Mouse (Mus musculus) embryonic facial prominence, embryonic 15.5 days (tissue): ENCODE results near the gene Olfr1474. TPM values are rescaled to one million over a fixed set of nuclear protein-coding genes. Genes with fewer than 3 reads are reported as not detected.
"Not testable (repeated sequence)": the region's sequence is repeated elsewhere in the genome, so short reads cannot be mapped to it uniquely, and the experiment has no call there.

Experiments
- ATAC-seq: fragments of 200-750 bp; cut with Nextera tagmentation; 2 replicates; pipeline ENCODE4 v1.8.0; 2017; ENCODE audit warnings: low read depth, moderate TSS enrichment; ENCODE audit not compliant: insufficient number of reproducible peaks, low FRiP score, low TSS enrichment
- H3K27ac ChIP-seq: fragments of 300-500 bp; sonication (generic); replicated peaks from 2 replicates; pipeline ENCODE4 v1.5.1; 2015; ENCODE audit warnings: mild to moderate bottlenecking, inconsistent platforms
- H3K27me3 ChIP-seq: fragments of 300-500 bp; sonication (generic); 2 replicates; pipeline ENCODE4 v1.6.1; 2015; ENCODE audit warnings: inconsistent platforms
- H3K36me3 ChIP-seq: fragments of 300-500 bp; sonication (generic); 2 replicates; pipeline ENCODE4 v1.6.1; 2015; ENCODE audit warnings: mild to moderate bottlenecking, inconsistent platforms
- H3K4me1 ChIP-seq: fragments of 300-500 bp; sonication (generic); 2 replicates; pipeline ENCODE4 v1.6.1; 2015; ENCODE audit warnings: inconsistent platforms
- H3K4me2 ChIP-seq: fragments of 300-500 bp; sonication (generic); replicated peaks from 2 replicates; pipeline ENCODE4 v1.6.1; 2015; ENCODE audit warnings: mild to moderate bottlenecking, inconsistent platforms
- H3K4me3 ChIP-seq: fragments of 300-500 bp; sonication (generic); replicated peaks from 2 replicates; pipeline ENCODE4 v1.5.1; 2015; ENCODE audit warnings: mild to moderate bottlenecking, inconsistent platforms
- H3K9ac ChIP-seq: fragments of 300-500 bp; sonication (generic); 2 replicates; pipeline ENCODE4 v1.6.1; 2015; ENCODE audit warnings: inconsistent platforms
- H3K9me3 ChIP-seq: fragments of 300-500 bp; sonication (generic); replicated peaks from 2 replicates; pipeline ENCODE4 v1.6.1; 2016; ENCODE audit warnings: inconsistent platforms
- WGBS: fragments of 180-500 bp; shearing (Covaris S2); methylation state at CpG from one replicate; pipeline ENCODE4 v1.1.7; 2015; 5-methylcytosine and 5-hydroxymethylcytosine counted together
- polyA plus RNA-seq: library from polyadenylated mRNA; unstranded; fragments of >200 nt; fragmentation: Nextera tagmentation; extraction: Ambion mirVana; gene quantifications from 2 replicates; pipeline ENCODE4 v1.2.1, GENCODE M21; 2015

Olfr1474 gene
- polyA plus RNA-seq, result not detected in 2 replicates

GRCm38 (mm10) chr19:13469265-13469664 lies at the start of gene Olfr1474:
Gene Olfr1474, plus strand, starts transcription at chr19:13469565.
- not testable (repeated sequence) for H3K4me2 ChIP-seq, H3K4me3 ChIP-seq, H3K9ac ChIP-seq, H3K9me3 ChIP-seq, H3K4me1 ChIP-seq, ATAC-seq, H3K27me3 ChIP-seq, H3K36me3 ChIP-seq, H3K27ac ChIP-seq
- WGBS, result 80% methylated on average over 4 of the region's 4 CpGs

DNA sequence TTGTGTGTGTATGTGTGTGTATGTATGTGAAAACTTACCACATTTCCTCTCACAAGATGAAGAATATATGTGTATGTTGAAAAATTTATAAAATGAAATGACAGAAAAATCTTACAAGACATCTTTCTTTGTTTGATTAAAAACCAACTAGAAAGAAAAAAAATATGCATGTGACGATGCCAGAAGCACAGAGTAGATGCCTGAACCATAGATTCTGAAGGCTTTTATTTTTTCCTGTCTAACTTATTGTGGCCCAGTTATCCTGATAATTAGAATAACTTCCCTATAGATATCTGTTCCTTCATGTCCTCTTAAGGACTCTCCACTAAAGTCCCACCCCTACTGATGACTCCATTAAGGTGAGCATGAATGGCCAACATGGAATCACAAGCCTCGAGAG lies 26.3 kb upstream of the Olfr1474 start, which contains the start of gene Olfr1471:
TSS of gene Olfr1471 (plus strand) at position 301 of the 400 bp plus-strand sequence.
- H3K4me2 ChIP-seq, H3K27ac ChIP-seq, H3K36me3 ChIP-seq, ATAC-seq, H3K27me3 ChIP-seq, H3K4me1 ChIP-seq, H3K4me3 ChIP-seq, H3K9me3 ChIP-seq, H3K9ac ChIP-seq: not testable (repeated sequence)
- 71% methylated on average over 2 of the region's 2 CpGs for WGBS

DNA sequence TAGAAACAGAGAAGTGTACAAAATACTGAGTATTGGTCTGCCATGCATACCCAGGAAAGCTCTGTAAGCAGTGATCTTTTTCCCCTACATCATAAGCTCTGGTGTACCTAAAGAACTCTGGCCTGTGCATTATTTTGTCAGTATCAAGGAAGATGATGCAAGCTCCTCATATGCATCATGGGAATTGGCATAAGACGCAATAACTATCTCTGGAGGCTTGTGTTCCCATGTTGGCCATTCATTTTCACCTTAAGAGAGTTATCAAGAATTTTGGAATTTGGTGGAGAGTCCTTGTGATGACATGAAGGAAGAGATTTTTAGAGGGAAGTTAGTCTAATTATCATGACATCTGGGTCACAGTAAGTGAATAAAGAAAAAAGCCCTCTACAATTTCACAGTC lies 13.4 kb upstream of the Olfr1474 start, which contains the start of gene Olfr1472:
TSS of gene Olfr1472 (minus strand) at position 101 of the 400 bp plus-strand sequence.
- H3K9ac ChIP-seq, result no peak within 1 kb of the TSS
- H3K27ac ChIP-seq, result no peak within 1 kb of the TSS
- H3K4me2 ChIP-seq, result no peak within 1 kb of the TSS
- no peak for ATAC-seq
- no peak within 1 kb of the TSS for H3K4me3 ChIP-seq
- 79% methylated on average over 1 of the region's 1 CpGs for WGBS
- H3K9me3 ChIP-seq, result no peaks in the 10 kb centered on the region
- no peaks in the 10 kb centered on the region for H3K36me3 ChIP-seq
- H3K27me3 ChIP-seq, result no peaks in the 10 kb centered on the region
- H3K4me1 ChIP-seq, result no peaks in the 10 kb centered on the region

- no peak for ATAC-seq
- H3K4me2 ChIP-seq, result no peak within 1 kb of the TSS
- H3K27me3 ChIP-seq, result no peaks in the 10 kb centered on the region
- H3K9ac ChIP-seq, result no peak within 1 kb of the TSS
- H3K4me1 ChIP-seq, result no peaks in the 10 kb centered on the region
- no peaks in the 10 kb centered on the region for H3K36me3 ChIP-seq
- no peak within 1 kb of the TSS for H3K27ac ChIP-seq
- no peaks in the 10 kb centered on the region for H3K9me3 ChIP-seq
- H3K4me3 ChIP-seq, result no peak within 1 kb of the TSS
These were observed 10.7 kb downstream of the Olfr1474 start, which contains the start of gene Olfr1475 for GRCm38 (mm10) chr19:13480096-13480495. Gene Olfr1475, minus strand, starts transcription at chr19:13480196.

DNA sequence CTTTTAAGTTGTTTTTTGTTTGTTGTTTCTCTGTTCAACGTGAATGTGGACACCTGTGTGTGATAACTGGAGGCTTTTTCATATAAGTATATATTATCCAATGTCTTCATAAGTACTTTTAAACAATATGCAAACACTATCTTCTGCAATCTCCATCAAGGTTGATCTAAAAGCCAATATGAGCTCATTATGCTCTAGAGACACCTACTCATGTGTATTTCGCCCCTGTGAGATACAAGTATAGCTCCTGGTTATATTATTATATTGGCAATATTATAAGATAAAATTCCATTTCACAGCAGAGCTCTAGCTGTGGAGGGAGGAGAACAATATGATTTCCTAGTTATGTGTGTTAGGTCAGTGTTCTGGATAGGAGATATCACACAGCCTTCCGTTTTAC lies 30.9 kb downstream of the Olfr1474 start, which contains the start of gene Olfr1477:
TSS of gene Olfr1477 (plus strand) at position 301 of the 400 bp plus-strand sequence.
- no peaks in the 10 kb centered on the region for H3K9me3 ChIP-seq
- H3K9ac ChIP-seq, result no peak within 1 kb of the TSS
- no peak for ATAC-seq
- H3K36me3 ChIP-seq, result no peaks in the 10 kb centered on the region
- WGBS, result 72% methylated on average over 3 of the region's 3 CpGs
- H3K27me3 ChIP-seq, result no peaks in the 10 kb centered on the region
- no peak within 1 kb of the TSS for H3K4me3 ChIP-seq
- no peaks in the 10 kb centered on the region for H3K4me1 ChIP-seq
- no peak within 1 kb of the TSS for H3K4me2 ChIP-seq
- H3K27ac ChIP-seq, result no peak within 1 kb of the TSS

Other genes starting within 250 kb of the Olfr1474 start
- gene Olfr1463, start 238.2 kb upstream of the Olfr1474 start, polyA plus RNA-seq, result 0.12 TPM in 1 of 2 replicates, not detected in the other
- not detected in 2 replicates for gene Olfr1465, start 154.0 kb upstream of the Olfr1474 start, polyA plus RNA-seq
- gene Olfr1466, start 130.7 kb upstream of the Olfr1474 start, polyA plus RNA-seq, result not detected in 2 replicates
- gene Olfr1467, start 107.3 kb upstream of the Olfr1474 start, polyA plus RNA-seq, result not detected in 2 replicates
- gene Olfr1469, start 61.7 kb upstream of the Olfr1474 start, polyA plus RNA-seq, result not detected in 2 replicates
- gene Olfr1471, start 26.2 kb upstream of the Olfr1474 start, polyA plus RNA-seq, result not detected in 2 replicates
- not detected in 2 replicates for gene Olfr1472, start 13.5 kb upstream of the Olfr1474 start, polyA plus RNA-seq
- not detected in 2 replicates for gene Olfr1475, start 10.6 kb downstream of the Olfr1474 start, polyA plus RNA-seq
- gene Olfr1477, start 31.0 kb downstream of the Olfr1474 start, polyA plus RNA-seq, result not detected in 2 replicates
- not detected in 2 replicates for gene Olfr1480, start 58.3 kb downstream of the Olfr1474 start, polyA plus RNA-seq
- gene Olfr1484, start 113.9 kb downstream of the Olfr1474 start, polyA plus RNA-seq, result not detected in 2 replicates
- gene Olfr1487, start 147.8 kb downstream of the Olfr1474 start, polyA plus RNA-seq, result not detected in 2 replicates
- 0.05 TPM in 1 of 2 replicates, not detected in the other for gene Olfr1489, start 162.1 kb downstream of the Olfr1474 start, polyA plus RNA-seq
- not detected in 2 replicates for gene Olfr1490, start 181.5 kb downstream of the Olfr1474 start, polyA plus RNA-seq
- gene Olfr1491, start 227.7 kb downstream of the Olfr1474 start, polyA plus RNA-seq, result not detected in 2 replicates